Mouse (Mus musculus) bone marrow, adult 2 months (tissue): ENCODE measurements at regions not wholly inside any gene's neighbourhood (a gene's known extent, or its start where the extent isn't known, plus 50 kb on each side); places are given as distances from the start of the nearest gene placed in this dataset.

Experiments
- CTCF ChIP-seq: fragments of 200-500 bp; IDR thresholded peaks from 2 replicates; pipeline ENCODE4 v1.5.1; 2011; ENCODE audit warnings: low read length, control low read depth; ENCODE audit not compliant: control insufficient read depth, insufficient read depth
- POLR2A ChIP-seq: fragments of 200-500 bp; IDR thresholded peaks from 2 replicates; pipeline ENCODE4 v1.6.1; 2011; ENCODE audit warnings: low read depth, mild to moderate bottlenecking, control low read depth, low read length, borderline replicate concordance; ENCODE audit not compliant: control insufficient read depth

DNA sequence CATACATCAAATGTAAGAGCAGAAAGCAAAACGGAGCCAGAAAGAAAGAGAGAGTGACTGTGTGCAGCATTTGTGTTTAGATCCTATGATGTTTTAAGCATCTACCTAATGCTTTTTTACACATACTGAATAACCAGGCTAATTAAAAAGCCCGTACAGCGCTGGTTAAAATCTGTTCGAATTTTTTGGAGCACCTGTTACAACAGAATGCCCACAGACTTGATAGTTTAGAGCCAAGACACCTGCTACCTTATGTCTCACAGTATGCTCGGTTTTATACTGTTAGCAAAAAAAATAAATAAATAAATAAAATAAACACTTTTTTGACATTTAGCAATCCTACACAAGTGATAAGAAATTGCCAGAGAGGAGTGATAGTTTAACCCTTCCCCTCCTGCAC lies 80.5 kb upstream of the Tank start:
- no peak for TF ChIP-seq POLR2A
- TF ChIP-seq CTCF, result no peak
